In genomic region chr6:13836967-13837570, GRCm38 (mm10) we compare ENCODE assay signal across 10 mouse cellular contexts. TPM values are rescaled to one million over a fixed set of nuclear protein-coding genes. Genes with fewer than 3 reads are reported as not detected.
A peak's percentile ranks its signal among the peaks of the same experiment; 100 is the strongest.
DNase-seq lines count a peak whose midpoint lies in the region; ATAC-seq lines count a peak whose summit lies in the region.
"Had no signal": no experiment of that assay in that cellular context is flagged by ENCODE, and none has a peak within 500 bp of the region (broad histone marks: within the 10 kb centered on the region; RNA-seq: fewer than 3 reads in every experiment).

No protein-coding gene starts in this region.

- H3K27ac ChIP-seq in embryonic facial prominence, embryonic 11.5 days (replicated peaks; ENCODE audit: low read depth, low read length), result no peak overlapping the region
- no peak overlapping the region for H3K27ac ChIP-seq in embryonic facial prominence, embryonic 10.5 days (replicated peaks)
- no peak overlapping the region for H3K27ac ChIP-seq in neural tube, embryonic 11.5 days (ENCODE audit: low read depth, low read length)
- H3K27ac ChIP-seq in hindbrain, embryonic 15.5 days (replicated peaks), result peak overlapping the region; percentile 100

- no peaks in the 10 kb centered on the region for H3K4me1 ChIP-seq in embryonic facial prominence, embryonic 11.5 days (ENCODE audit: control insufficient read depth, insufficient read depth, low read length)
- peaks cover 7% of the 10 kb centered on the region; the same call in 1 of the 2 replicates for H3K4me1 ChIP-seq in embryonic facial prominence, embryonic 10.5 days
- no peaks in the 10 kb centered on the region for H3K4me1 ChIP-seq in neural tube, embryonic 11.5 days (ENCODE audit: control insufficient read depth, insufficient read depth, low read length)
- H3K4me1 ChIP-seq in hindbrain, embryonic 15.5 days (replicated peaks), result peaks cover 28% of the 10 kb centered on the region

- H3K27me3 ChIP-seq in embryonic facial prominence, embryonic 11.5 days (ENCODE audit: control insufficient read depth, insufficient read depth, low read length), result no peaks in the 10 kb centered on the region
- H3K27me3 ChIP-seq in embryonic facial prominence, embryonic 10.5 days (replicated peaks; ENCODE audit: low read depth, poor library complexity, severe bottlenecking), result peaks cover 23% of the 10 kb centered on the region
- H3K27me3 ChIP-seq in neural tube, embryonic 11.5 days (ENCODE audit: control insufficient read depth, insufficient read depth, low read length), result no peaks in the 10 kb centered on the region
- H3K27me3 ChIP-seq in hindbrain, embryonic 15.5 days, result no peaks in the 10 kb centered on the region

- DNase-seq in embryonic facial prominence, embryonic 11.5 days (ENCODE audit: low spot score), result no peak
- DNase-seq in embryonic facial prominence, embryonic 10.5 days (ENCODE audit: low spot score), result no peak
- DNase-seq in neural tube, embryonic 11.5 days (ENCODE audit: low spot score), result no peak
- no peak for DNase-seq in neural tube, embryonic 10.5 days (ENCODE audit: extremely low spot score, low spot score)
- DNase-seq in retina, embryonic 14.5 days (ENCODE audit: low spot score), result peak; percentile 15
- no peak for DNase-seq in lung, postnatal 10 days
- no peak for DNase-seq in spleen, adult 12 weeks (ENCODE audit: low spot score)
- DNase-seq: kidney, adult 11 months; liver, postnatal 0 days had no signal

- H3K4me3 ChIP-seq in embryonic facial prominence, embryonic 11.5 days (ENCODE audit: low read depth, low read length), result peak overlapping the region; percentile 44; the same call in 1 of the 2 replicates
- H3K4me3 ChIP-seq in embryonic facial prominence, embryonic 10.5 days, result no peak overlapping the region
- peak overlapping the region; percentile 54 for H3K4me3 ChIP-seq in neural tube, embryonic 11.5 days (ENCODE audit: low read depth, low read length)
- peak overlapping the region; percentile 80 for H3K4me3 ChIP-seq in hindbrain, embryonic 15.5 days

- whole genome bisulfite sequencing in embryonic facial prominence, embryonic 11.5 days, result 83% methylated on average over 3 of the region's 3 CpGs
- WGBS in embryonic facial prominence, embryonic 10.5 days, result 79% methylated on average over 3 of the region's 3 CpGs
- WGBS in neural tube, embryonic 11.5 days, result 81% methylated on average over 3 of the region's 3 CpGs
- WGBS in hindbrain, embryonic 15.5 days, result 51% methylated on average over 3 of the region's 3 CpGs

- H3K36me3 ChIP-seq in embryonic facial prominence, embryonic 11.5 days (replicated peaks; ENCODE audit: control insufficient read depth, insufficient read depth, low read depth, low read length), result no peaks in the 10 kb centered on the region
- H3K36me3 ChIP-seq in embryonic facial prominence, embryonic 10.5 days (replicated peaks), result no peaks in the 10 kb centered on the region
- no peaks in the 10 kb centered on the region for H3K36me3 ChIP-seq in neural tube, embryonic 11.5 days (ENCODE audit: control insufficient read depth, insufficient read depth, low read length)
- H3K36me3 ChIP-seq in hindbrain, embryonic 15.5 days, result no peaks in the 10 kb centered on the region

- no peak for ATAC-seq in embryonic facial prominence, embryonic 11.5 days (replicated peaks; ENCODE audit: insufficient number of reproducible peaks, low FRiP score, low TSS enrichment, low read depth)
- ATAC-seq in neural tube, embryonic 11.5 days (ENCODE audit: insufficient read depth, low FRiP score, low TSS enrichment), result no peak
- no peak for ATAC-seq in hindbrain, embryonic 15.5 days (ENCODE audit: low FRiP score, low read depth)
- ATAC-seq: liver, postnatal 0 days had no signal

- H3K4me2 ChIP-seq in embryonic facial prominence, embryonic 11.5 days (ENCODE audit: low read depth, low read length), result peak overlapping the region; percentile 4; the same call in 1 of the 2 replicates
- peak overlapping the region; percentile 72 for H3K4me2 ChIP-seq in neural tube, embryonic 11.5 days (ENCODE audit: low read depth)
- peak overlapping the region; percentile 87 for H3K4me2 ChIP-seq in hindbrain, embryonic 15.5 days

- H3K9me3 ChIP-seq in embryonic facial prominence, embryonic 11.5 days (replicated peaks; ENCODE audit: control insufficient read depth, low read length), result no peaks in the 10 kb centered on the region
- no peaks in the 10 kb centered on the region for H3K9me3 ChIP-seq in embryonic facial prominence, embryonic 10.5 days
- no peaks in the 10 kb centered on the region for H3K9me3 ChIP-seq in neural tube, embryonic 11.5 days (ENCODE audit: control insufficient read depth, low read length)
- H3K9me3 ChIP-seq in hindbrain, embryonic 15.5 days, result no peaks in the 10 kb centered on the region

- H3K9ac ChIP-seq in embryonic facial prominence, embryonic 11.5 days (replicated peaks; ENCODE audit: low read length), result no peak overlapping the region
- H3K9ac ChIP-seq in neural tube, embryonic 11.5 days (ENCODE audit: low read length), result peak overlapping the region; percentile 12; the same call in 1 of the 2 replicates
- H3K9ac ChIP-seq in hindbrain, embryonic 15.5 days, result peak overlapping the region; percentile 95
- H3K9ac ChIP-seq: liver, postnatal 0 days had no signal

RNA-seq across cellular contexts. Expression of gene Gpr85, which starts 2.7 kb away (rescaled TPM):
- 11.9 and 14.0 TPM in 2 replicates for polyA plus RNA-seq in embryonic facial prominence, embryonic 11.5 days (2014; fragmentation: Nextera tagmentation; extraction: Ambion mirVana)
- 4.0 and 4.4 TPM in 2 replicates for polyA plus RNA-seq in embryonic facial prominence, embryonic 10.5 days (2016; fragmentation: Nextera tagmentation; extraction: Ambion mirVana)
- polyA plus RNA-seq in neural tube, embryonic 11.5 days (2014; fragmentation: Nextera tagmentation; extraction: Ambion mirVana), result 24.8 and 25.1 TPM in 2 replicates
- 98.2 and 107 TPM in 2 replicates for polyA plus RNA-seq in hindbrain, embryonic 15.5 days (2015; fragmentation: Nextera tagmentation; extraction: Ambion mirVana)

RNA-seq across cellular contexts. Expression of gene 2610001J05Rik, which starts 34.2 kb away (rescaled TPM):
- 82.2 TPM in 2 replicates for polyA plus RNA-seq in embryonic facial prominence, embryonic 11.5 days (2014; fragmentation: Nextera tagmentation; extraction: Ambion mirVana)
- 86.5 and 90.9 TPM in 2 replicates for polyA plus RNA-seq in embryonic facial prominence, embryonic 10.5 days (2016; fragmentation: Nextera tagmentation; extraction: Ambion mirVana)
- polyA plus RNA-seq in neural tube, embryonic 11.5 days (2014; fragmentation: Nextera tagmentation; extraction: Ambion mirVana), result 72.3 and 79.0 TPM in 2 replicates
- polyA plus RNA-seq in hindbrain, embryonic 15.5 days (2015; fragmentation: Nextera tagmentation; extraction: Ambion mirVana), result 91.2 and 100 TPM in 2 replicates

Comparison
In these comparisons a context has a peak if more than half of its experiments do, and no peak if none do; other contexts are left out.
1. H3K4me2 ChIP-seq: peak in every context shown above with its lines; median percentile 87 in hindbrain, embryonic 15.5 days; 72 in neural tube, embryonic 11.5 days; 4 in embryonic facial prominence, embryonic 11.5 days.